Mouse (Mus musculus): ENCODE measurements at regions not wholly inside any gene's neighbourhood (a gene's known extent, or its start where the extent isn't known, plus 50 kb on each side); places are given as distances from the start of the nearest gene placed in this dataset.
A peak's percentile ranks its signal among the peaks of the same experiment; 100 is the strongest.
"Not testable (repeated sequence)": the region's sequence is repeated elsewhere in the genome, so short reads cannot be mapped to it uniquely, and the experiment has no call there.

- DNase-seq (ENCODE audit: inconsistent age in 2 of 2, low spot score in 1 of 2) = not testable (repeated sequence)
Observed at GRCm38 (mm10) chr8:71081291-71081690, 175.6 kb downstream of the Map1s start.

DNA sequence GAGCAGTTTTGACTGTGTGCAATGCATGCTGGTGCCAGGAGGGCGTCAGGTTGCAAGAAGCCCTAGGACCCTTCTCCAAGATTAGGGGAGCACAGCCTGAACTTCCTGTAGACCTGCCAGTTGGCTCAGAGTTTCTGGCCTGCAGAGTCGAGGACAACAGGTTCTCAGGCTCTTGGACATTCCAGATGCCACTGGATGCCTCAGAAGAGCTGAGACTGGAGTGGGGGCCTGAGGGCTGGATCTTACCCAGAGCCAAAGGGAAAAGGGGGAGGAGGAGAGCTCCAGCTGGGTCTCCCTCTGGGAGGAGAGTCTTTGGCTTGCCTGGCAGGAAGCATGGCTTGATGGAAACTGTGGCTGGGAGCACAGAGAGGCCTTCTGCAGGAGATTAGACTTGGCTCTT is 145.4 kb upstream of the Myo9b start:
- not testable (repeated sequence) for DNase-seq (ENCODE audit: inconsistent age in 2 of 2, low spot score in 1 of 2)

DNA sequence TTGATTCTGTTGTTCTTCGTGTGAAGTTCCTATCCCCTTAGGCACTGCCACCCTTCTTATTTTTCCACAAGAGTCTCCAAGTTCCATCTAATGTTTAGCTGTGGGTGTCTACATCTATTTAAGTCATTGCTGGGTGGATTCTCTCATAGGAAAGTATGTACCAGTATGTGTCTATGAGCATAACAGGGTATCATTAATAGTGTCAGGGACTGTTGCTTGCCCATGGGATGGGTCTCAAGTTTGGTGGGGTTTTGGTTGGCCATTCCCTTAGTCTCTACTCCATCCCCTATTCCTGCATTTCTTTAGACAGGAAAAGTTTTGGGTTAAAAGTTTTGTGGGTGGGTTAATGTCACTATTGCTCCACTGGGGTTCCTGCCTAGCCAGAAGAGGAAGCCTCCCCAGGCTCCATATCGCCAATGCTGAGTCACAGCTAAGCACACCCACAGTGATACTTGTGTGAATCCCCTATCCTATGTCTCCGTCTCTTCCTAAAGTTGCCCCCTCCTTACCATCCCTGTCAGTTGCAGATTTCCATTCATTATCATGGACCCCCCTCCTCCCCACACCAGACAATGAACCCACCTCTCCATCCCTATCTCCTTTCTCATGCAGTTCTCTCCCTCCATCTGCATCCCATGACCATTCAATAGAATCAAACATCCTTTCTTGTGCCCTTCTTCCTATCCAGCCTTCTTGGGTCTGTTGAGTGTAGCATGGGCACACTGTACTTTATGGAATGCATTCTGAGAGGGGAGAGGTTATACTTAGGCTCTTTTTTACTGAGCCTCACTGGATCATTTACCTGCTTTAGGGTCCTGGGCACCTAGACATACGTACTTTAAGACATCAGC is 141.9 kb upstream of the Myo9b start:
- no peak for DNase-seq (ENCODE audit: inconsistent age in 2 of 2, low spot score in 1 of 2)

- peak in 1 of 2 experiments; percentile 22 for DNase-seq (ENCODE audit: inconsistent age in 2 of 2, low spot score in 1 of 2)
Observed at GRCm38 (mm10) chr8:71131327-71132089, 141.0 kb upstream of the Myo9b start.

- DNase-seq (ENCODE audit: inconsistent age in 2 of 2, low spot score in 1 of 2) = not testable (repeated sequence)
Observed at GRCm38 (mm10) chr8:71132898-71133297, 139.6 kb upstream of the Myo9b start.

DNA sequence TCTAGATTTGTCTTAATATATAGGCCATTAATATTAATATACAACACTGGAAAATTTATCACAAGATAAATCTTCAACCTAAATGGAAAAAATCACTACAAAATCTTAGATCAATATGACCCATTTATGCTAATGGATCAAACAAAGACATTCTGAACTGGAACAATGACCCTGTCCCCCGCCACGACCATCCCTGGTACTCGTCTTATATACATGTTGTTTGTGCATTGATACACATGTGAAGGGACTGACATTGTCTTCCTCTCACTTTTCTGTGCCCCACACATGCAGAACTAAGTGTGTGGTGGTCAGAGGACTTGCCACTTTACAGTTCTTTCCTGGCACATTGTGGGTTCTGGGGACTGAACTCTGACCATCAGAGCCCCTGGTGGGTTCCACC is 135.4 kb upstream of the Myo9b start:
- DNase-seq (ENCODE audit: inconsistent age in 2 of 2, low spot score in 1 of 2) = not testable (repeated sequence)

DNA sequence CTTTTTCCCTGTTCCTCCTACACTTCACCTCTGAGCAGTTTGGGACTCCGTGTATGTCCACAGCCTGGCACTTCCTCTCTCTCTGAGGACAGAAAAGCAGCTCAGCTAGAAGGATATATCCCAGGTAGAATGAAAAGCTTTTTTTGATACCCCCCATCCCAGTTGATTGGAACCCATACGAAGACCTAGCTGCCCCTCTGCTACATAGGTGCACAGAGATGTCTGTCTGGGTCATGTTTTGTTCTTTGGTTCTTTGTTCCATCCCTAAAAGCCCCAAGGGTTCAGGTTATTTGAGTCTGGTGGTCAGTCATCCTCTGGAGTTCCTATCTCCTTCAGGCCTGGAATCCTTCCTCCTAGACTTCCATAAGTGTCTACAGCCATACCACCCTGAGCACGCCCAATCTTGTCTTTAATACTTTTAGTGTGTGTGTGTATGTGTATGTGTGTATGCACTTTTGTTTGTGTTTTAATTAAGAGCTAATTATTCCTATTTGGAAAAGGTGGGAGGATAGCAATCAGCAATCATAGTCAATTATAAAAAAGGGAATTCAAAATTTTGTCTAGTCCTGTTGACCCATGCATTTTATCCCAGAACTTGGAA is 130.0 kb upstream of the Myo9b start:
- peak in 1 of 2 experiments; percentile 16 for DNase-seq (ENCODE audit: inconsistent age in 2 of 2, low spot score in 1 of 2)

GRCm38 (mm10) chr8:71171478-71172210 is 100.9 kb upstream of the Myo9b start:
- DNase-seq (ENCODE audit: inconsistent age in 2 of 2, low spot score in 1 of 2) = not testable (repeated sequence)

DNA sequence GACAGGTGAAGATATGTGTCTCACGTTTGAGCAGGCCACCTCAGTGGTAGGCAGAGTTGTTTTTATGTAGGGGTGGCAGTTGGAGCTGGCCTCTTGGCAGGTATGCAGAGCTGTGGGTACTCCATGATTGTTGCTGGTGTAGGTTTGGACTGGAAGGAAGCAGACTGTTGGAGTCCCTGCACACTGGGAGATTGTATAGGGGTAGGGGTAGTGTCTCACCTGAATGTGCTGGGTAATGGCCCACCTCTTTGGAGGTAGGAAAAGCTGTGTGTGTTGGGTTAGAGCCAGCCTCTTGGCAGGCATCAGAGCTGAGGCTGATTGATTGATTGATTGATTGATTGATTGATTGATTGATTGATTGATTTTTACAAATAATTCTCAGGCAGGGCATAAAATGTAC is 79.6 kb upstream of the Myo9b start:
- DNase-seq (ENCODE audit: inconsistent age in 2 of 2, low spot score in 1 of 2) = not testable (repeated sequence)

- DNase-seq (ENCODE audit: inconsistent age in 2 of 2, low spot score in 1 of 2) = not testable (repeated sequence)
Observed at GRCm38 (mm10) chr8:71195006-71195722, 77.3 kb upstream of the Myo9b start.

Data from adrenal gland, adult (tissue).